In the genomic region with DNA sequence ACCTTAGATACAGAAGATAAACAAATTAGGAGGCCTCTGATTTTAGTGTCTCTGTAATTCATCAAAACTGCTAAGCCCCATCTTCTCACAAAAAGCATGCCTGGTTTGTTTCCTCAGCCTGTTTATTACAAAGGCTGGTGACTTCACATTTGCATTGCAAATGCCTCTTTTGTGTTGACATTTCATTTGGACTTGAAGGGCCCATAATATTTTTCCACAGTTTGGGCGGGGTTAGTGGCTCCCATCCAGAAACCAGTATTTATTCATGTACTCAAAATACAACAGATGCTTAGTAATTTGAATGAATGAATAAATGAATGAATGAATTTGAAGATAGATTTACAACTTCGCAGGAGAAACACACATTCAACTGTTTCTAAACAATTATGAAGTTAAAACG, we compare ENCODE assay signal across 22 mouse cellular contexts.
DNase-seq lines count a peak whose midpoint lies in the region; ATAC-seq lines count a peak whose summit lies in the region.
"Had no signal": no experiment of that assay in that cellular context is flagged by ENCODE, and none has a peak within 500 bp of the region (broad histone marks: within the 10 kb centered on the region; RNA-seq: fewer than 3 reads in every experiment).

No protein-coding gene starts in this region.

- no peak for ATAC-seq in forebrain, embryonic 12.5 days (ENCODE audit: low FRiP score)
- no peak for ATAC-seq in hindbrain, embryonic 14.5 days (ENCODE audit: low FRiP score)
- ATAC-seq in neural tube, embryonic 13.5 days (ENCODE audit: low read depth) = no peak
- ATAC-seq in neural tube, embryonic 15.5 days (ENCODE audit: low FRiP score) = no peak
- ATAC-seq: CD4-positive, CD25-positive, alpha-beta regulatory T cell, adult 4 months; inflammation-experienced regulatory T-cells, adult 6 months; intestine, postnatal 0 days had no signal

- peak overlapping the region; percentile 13; the same call in 1 of the 2 replicates for H3K27ac ChIP-seq in forebrain, embryonic 12.5 days
- H3K27ac ChIP-seq in forebrain, embryonic 10.5 days = no peak overlapping the region
- peak overlapping the region; percentile 38; the same call in 1 of the 2 replicates for H3K27ac ChIP-seq in hindbrain, embryonic 14.5 days
- no peak overlapping the region for H3K27ac ChIP-seq in hindbrain, embryonic 10.5 days
- H3K27ac ChIP-seq in neural tube, embryonic 13.5 days (replicated peaks) = 0 out of 2 replicates have a peak overlapping the region, but pooled peaks have one; percentile 3
- no peak overlapping the region for H3K27ac ChIP-seq in neural tube, embryonic 15.5 days (replicated peaks)
- H3K27ac ChIP-seq: embryonic facial prominence, embryonic 13.5 days had no signal

- H3K27me3 ChIP-seq in forebrain, embryonic 12.5 days = no peaks in the 10 kb centered on the region
- H3K27me3 ChIP-seq in forebrain, embryonic 10.5 days (ENCODE audit: poor library complexity, severe bottlenecking) = no peaks in the 10 kb centered on the region
- H3K27me3 ChIP-seq in hindbrain, embryonic 14.5 days (ENCODE audit: control insufficient read depth, insufficient read depth, low read length) = no peaks in the 10 kb centered on the region
- no peaks in the 10 kb centered on the region for H3K27me3 ChIP-seq in hindbrain, embryonic 10.5 days (ENCODE audit: insufficient read depth, poor library complexity, severe bottlenecking)
- no peaks in the 10 kb centered on the region for H3K27me3 ChIP-seq in neural tube, embryonic 13.5 days
- no peaks in the 10 kb centered on the region for H3K27me3 ChIP-seq in neural tube, embryonic 15.5 days (replicated peaks)
- H3K27me3 ChIP-seq: embryonic facial prominence, embryonic 13.5 days; heart, embryonic 12.5 days; hindbrain, embryonic 12.5 days had no signal

- 63% methylated on average over 3 of the region's 3 CpGs for WGBS in forebrain, embryonic 12.5 days
- WGBS in forebrain, embryonic 10.5 days = 89% methylated on average over 3 of the region's 3 CpGs
- 63% methylated on average over 3 of the region's 3 CpGs for WGBS in hindbrain, embryonic 14.5 days
- WGBS in hindbrain, embryonic 10.5 days = 85% methylated on average over 3 of the region's 3 CpGs
- WGBS in neural tube, embryonic 13.5 days = 65% methylated on average over 3 of the region's 3 CpGs
- 73% methylated on average over 3 of the region's 3 CpGs for WGBS in neural tube, embryonic 15.5 days

- H3K4me3 ChIP-seq in forebrain, embryonic 12.5 days (replicated peaks) = no peak overlapping the region
- H3K4me3 ChIP-seq in forebrain, embryonic 10.5 days = no peak overlapping the region
- H3K4me3 ChIP-seq in hindbrain, embryonic 14.5 days (replicated peaks; ENCODE audit: low read length) = no peak overlapping the region
- H3K4me3 ChIP-seq in hindbrain, embryonic 10.5 days = no peak overlapping the region
- H3K4me3 ChIP-seq in neural tube, embryonic 13.5 days = no peak overlapping the region
- H3K4me3 ChIP-seq in neural tube, embryonic 15.5 days (replicated peaks) = no peak overlapping the region
- H3K4me3 ChIP-seq: embryonic facial prominence, embryonic 13.5 days; heart, embryonic 12.5 days; hindbrain, embryonic 12.5 days had no signal

- DNase-seq in forebrain, embryonic 10.5 days (ENCODE audit: extremely low spot score, low spot score) = no peak
- DNase-seq in hindbrain, embryonic 14.5 days (ENCODE audit: low spot score) = no peak
- DNase-seq in hindbrain, embryonic 10.5 days (ENCODE audit: low spot score) = no peak
- no peak for DNase-seq in ovary, postnatal 14 days (ENCODE audit: low spot score)
- no peak for DNase-seq in embryo, embryonic 10.5 days (ENCODE audit: low spot score)
- DNase-seq: adrenal gland, adult 8-10 months; adrenal gland, postnatal 36 days; B cell, adult 2 months; cerebellum, adult 11-12 months; cerebellum, adult 9-10 months; cerebellum, postnatal 25 days; gastrocnemius, postnatal 14 days had no signal

- peaks cover 27% of the 10 kb centered on the region for H3K4me1 ChIP-seq in forebrain, embryonic 12.5 days
- no peaks in the 10 kb centered on the region for H3K4me1 ChIP-seq in forebrain, embryonic 10.5 days
- peaks cover 14% of the 10 kb centered on the region; the same call in 1 of the 2 replicates for H3K4me1 ChIP-seq in hindbrain, embryonic 14.5 days (replicated peaks; ENCODE audit: control insufficient read depth, insufficient read depth, low read length)
- peaks cover 22% of the 10 kb centered on the region for H3K4me1 ChIP-seq in hindbrain, embryonic 10.5 days (replicated peaks)
- peaks cover 30% of the 10 kb centered on the region for H3K4me1 ChIP-seq in neural tube, embryonic 13.5 days (replicated peaks)
- H3K4me1 ChIP-seq in neural tube, embryonic 15.5 days = peaks cover 18% of the 10 kb centered on the region
- H3K4me1 ChIP-seq: embryonic facial prominence, embryonic 13.5 days; heart, embryonic 12.5 days had no signal

- no peak overlapping the region for H3K9ac ChIP-seq in forebrain, embryonic 12.5 days
- H3K9ac ChIP-seq in hindbrain, embryonic 14.5 days = no peak overlapping the region
- no peak overlapping the region for H3K9ac ChIP-seq in neural tube, embryonic 13.5 days
- no peak overlapping the region for H3K9ac ChIP-seq in neural tube, embryonic 15.5 days (replicated peaks)
- H3K9ac ChIP-seq: embryonic facial prominence, embryonic 13.5 days; heart, embryonic 12.5 days; hindbrain, embryonic 12.5 days had no signal

- H3K9me3 ChIP-seq in forebrain, embryonic 12.5 days = no peaks in the 10 kb centered on the region
- H3K9me3 ChIP-seq in forebrain, embryonic 10.5 days = no peaks in the 10 kb centered on the region
- H3K9me3 ChIP-seq in hindbrain, embryonic 14.5 days (ENCODE audit: control insufficient read depth, low read length) = no peaks in the 10 kb centered on the region
- no peaks in the 10 kb centered on the region for H3K9me3 ChIP-seq in hindbrain, embryonic 10.5 days
- no peaks in the 10 kb centered on the region for H3K9me3 ChIP-seq in neural tube, embryonic 13.5 days
- no peaks in the 10 kb centered on the region for H3K9me3 ChIP-seq in neural tube, embryonic 15.5 days (replicated peaks)
- H3K9me3 ChIP-seq: embryonic facial prominence, embryonic 13.5 days; heart, embryonic 12.5 days; hindbrain, embryonic 12.5 days had no signal

- H3K36me3 ChIP-seq in forebrain, embryonic 12.5 days (replicated peaks) = no peaks in the 10 kb centered on the region
- H3K36me3 ChIP-seq in forebrain, embryonic 10.5 days (replicated peaks) = no peaks in the 10 kb centered on the region
- no peaks in the 10 kb centered on the region for H3K36me3 ChIP-seq in hindbrain, embryonic 14.5 days (replicated peaks; ENCODE audit: control insufficient read depth, insufficient read depth)
- H3K36me3 ChIP-seq in hindbrain, embryonic 10.5 days = no peaks in the 10 kb centered on the region
- H3K36me3 ChIP-seq in neural tube, embryonic 13.5 days = no peaks in the 10 kb centered on the region
- H3K36me3 ChIP-seq in neural tube, embryonic 15.5 days = no peaks in the 10 kb centered on the region
- H3K36me3 ChIP-seq: embryonic facial prominence, embryonic 13.5 days; G1E; heart, embryonic 12.5 days; hindbrain, embryonic 12.5 days had no signal

- H3K4me2 ChIP-seq in forebrain, embryonic 12.5 days = no peak overlapping the region
- H3K4me2 ChIP-seq in hindbrain, embryonic 14.5 days (replicated peaks) = no peak overlapping the region
- no peak overlapping the region for H3K4me2 ChIP-seq in neural tube, embryonic 13.5 days
- H3K4me2 ChIP-seq in neural tube, embryonic 15.5 days = no peak overlapping the region
- H3K4me2 ChIP-seq: embryonic facial prominence, embryonic 13.5 days; heart, embryonic 12.5 days; hindbrain, embryonic 12.5 days had no signal

Comparison
In these comparisons a context has a peak if more than half of its experiments do, and no peak if none do; other contexts are left out.
1. H3K27ac ChIP-seq: peak in forebrain, embryonic 12.5 days (single experiment), hindbrain, embryonic 14.5 days (single experiment) and neural tube, embryonic 13.5 days (single experiment); none in forebrain, embryonic 10.5 days (single experiment), hindbrain, embryonic 10.5 days (single experiment) and neural tube, embryonic 15.5 days (single experiment).